Mouse (Mus musculus) neutrophil, adult 83 days (primary cell): ENCODE measurements around the gene Gm15737. TPM values are rescaled to one million over a fixed set of nuclear protein-coding genes. Genes with fewer than 3 reads are reported as not detected.

Source experiments
- total RNA-seq, 2 experiments: library from RNA; stranded (reverse); gene quantifications; one replicate each; pipeline ENCODE4 v1.2.4; 2023

The Gm15737 gene
- not detected for total RNA-seq

GRCm38 (mm10) chr6:92869089-92869581 is at the start of gene Gm15737:
Gm15737 (plus strand) TSS chr6:92869357.

Other genes with a start within 250 kb of the Gm15737 start
- under 1 TPM; 0.13 to 0.26 TPM for gene Prickle2, start 163.2 kb upstream of the Gm15737 start, total RNA-seq
- gene A730049H05Rik, start 52.9 kb upstream of the Gm15737 start, total RNA-seq: not detected
- under 1 TPM; 0.11 TPM for gene Adamts9, start 74.1 kb downstream of the Gm15737 start, total RNA-seq